Mouse (Mus musculus) lung, embryonic 16.5 days (tissue): ENCODE data around the gene Atxn1. TPM values are rescaled to one million over a fixed set of nuclear protein-coding genes. Genes with fewer than 3 reads are reported as not detected.
A peak's percentile ranks its signal among the peaks of the same experiment; 100 is the strongest.

Experiments used
- ATAC-seq: fragments of 200-750 bp; cut with Nextera tagmentation; 2 replicates; pipeline ENCODE4 v1.8.0; 2017; ENCODE audit warnings: low read depth, mild to moderate bottlenecking, moderate library complexity
- H3K27ac ChIP-seq: fragments of 300-500 bp; sonication (generic); 2 replicates; pipeline ENCODE4 v1.5.1; 2014; ENCODE audit warnings: mild to moderate bottlenecking, control low read depth, low read length
- H3K27me3 ChIP-seq: fragments of 300-500 bp; sonication (generic); 2 replicates; pipeline ENCODE4 v1.6.1; 2014; ENCODE audit warnings: low read depth, low read length, mixed read lengths; ENCODE audit not compliant: control insufficient read depth, insufficient read depth
- H3K36me3 ChIP-seq: fragments of 300-500 bp; sonication (generic); 2 replicates; pipeline ENCODE4 v1.6.1; 2014; ENCODE audit warnings: low read length; ENCODE audit not compliant: control insufficient read depth, insufficient read depth
- H3K4me1 ChIP-seq: fragments of 300-500 bp; sonication (generic); replicated peaks from 2 replicates; pipeline ENCODE4 v1.6.1; 2014; ENCODE audit warnings: low read length, mixed read lengths; ENCODE audit not compliant: control insufficient read depth, insufficient read depth
- H3K4me2 ChIP-seq: fragments of 300-500 bp; sonication (generic); 2 replicates; pipeline ENCODE4 v1.6.1; 2014; ENCODE audit warnings: low read depth, low read length, control low read depth
- H3K4me3 ChIP-seq: fragments of 300-500 bp; sonication (generic); 2 replicates; pipeline ENCODE4 v1.5.1; 2014; ENCODE audit warnings: mild to moderate bottlenecking, low read length, control low read depth
- H3K9ac ChIP-seq: fragments of 300-500 bp; sonication (generic); 2 replicates; pipeline ENCODE4 v1.6.1; 2014; ENCODE audit warnings: low read length, control low read depth
- H3K9me3 ChIP-seq: fragments of 300-500 bp; sonication (generic); 2 replicates; pipeline ENCODE4 v1.6.1; 2016; ENCODE audit warnings: low read length; ENCODE audit not compliant: control insufficient read depth
- WGBS: fragments of 180-500 bp; shearing (Covaris S2); extraction: QIAGEN DNeasy Blood & Tissue Kit; methylation state at CpG from one replicate; pipeline ENCODE4 v1.1.7; 2014; 5-methylcytosine and 5-hydroxymethylcytosine counted together
- polyA plus RNA-seq: library from polyadenylated mRNA; unstranded; fragments of >200 nt; fragmentation: Nextera tagmentation; extraction: Ambion mirVana; gene quantifications from 2 replicates; pipeline ENCODE4 v1.2.1, GENCODE M21; 2015

Atxn1 gene
- polyA plus RNA-seq, 1 experiment from 2014 or later = 8.3 TPM

GRCm38 (mm10) chr13:45956287-45956686, 8.5 kb downstream of the Atxn1 start:
- Histone ChIP-seq H3K36me3 (no peaks in the 10 kb centered on the region), H3K27ac (no peak overlapping the region), H3K4me3 (no peak overlapping the region), H3K4me2 (no peak overlapping the region), H3K27me3 (no peaks in the 10 kb centered on the region), H3K9me3 (no peaks in the 10 kb centered on the region), H3K9ac (no peak overlapping the region), H3K4me1 (peaks cover 24% of the 10 kb centered on the region)
- ATAC-seq = no peak
- 79% methylated on average over 6 of the region's 6 CpGs for whole genome bisulfite sequencing

GRCm38 (mm10) chr13:45955370-45956055, 9.3 kb downstream of the Atxn1 start:
- H3K27me3 ChIP-seq = no peaks in the 10 kb centered on the region
- H3K27ac ChIP-seq = peak overlapping the region; percentile 19; the same call in 1 of the 2 replicates
- ATAC-seq = no peak
- H3K9me3 ChIP-seq = no peaks in the 10 kb centered on the region
- H3K4me3 ChIP-seq = no peak overlapping the region
- H3K4me1 ChIP-seq = peaks cover 24% of the 10 kb centered on the region
- WGBS = 75% methylated on average over 9 of the region's 9 CpGs
- no peak overlapping the region for H3K4me2 ChIP-seq
- no peak overlapping the region for H3K9ac ChIP-seq
- H3K36me3 ChIP-seq = no peaks in the 10 kb centered on the region

DNA sequence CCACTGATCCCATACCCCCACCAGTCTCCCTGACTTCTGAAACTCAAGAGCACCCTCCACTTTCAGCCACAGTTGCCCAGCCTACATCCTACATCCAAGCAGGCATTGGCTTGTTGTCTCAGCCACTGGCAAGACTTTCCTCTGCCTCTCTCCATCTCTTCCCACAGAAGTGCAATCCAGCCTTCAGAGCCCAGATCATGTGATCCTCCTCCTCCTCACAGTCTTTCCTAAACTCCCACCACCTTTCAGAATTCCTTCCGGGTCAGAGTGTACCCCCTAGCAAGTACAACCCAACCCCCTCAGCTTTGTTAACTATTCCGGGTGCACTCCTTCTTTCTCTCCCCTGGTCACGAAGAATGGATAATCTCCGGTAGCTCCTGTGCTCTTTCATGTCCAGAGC, 11.7 kb downstream of the Atxn1 start:
- no peaks in the 10 kb centered on the region for H3K27me3 ChIP-seq
- H3K27ac ChIP-seq = no peak overlapping the region
- H3K9ac ChIP-seq = no peak overlapping the region
- no peak overlapping the region for H3K4me2 ChIP-seq
- no peak overlapping the region for H3K4me3 ChIP-seq
- no peaks in the 10 kb centered on the region for H3K36me3 ChIP-seq
- no peaks in the 10 kb centered on the region for H3K9me3 ChIP-seq
- WGBS = 76% methylated on average over 4 of the region's 4 CpGs
- H3K4me1 ChIP-seq = peaks cover 21% of the 10 kb centered on the region
- ATAC-seq = no peak

- Histone ChIP-seq H3K9me3 (no peaks in the 10 kb centered on the region), H3K36me3 (no peaks in the 10 kb centered on the region), H3K4me3 (no peak overlapping the region), H3K9ac (peak overlapping the region; percentile 37; the same call in 1 of the 2 replicates), H3K4me1 (peaks cover 19% of the 10 kb centered on the region), H3K4me2 (no peak overlapping the region; the same call in 1 of the 2 replicates), H3K27me3 (no peaks in the 10 kb centered on the region), H3K27ac (peak overlapping the region; percentile 63)
- WGBS = 41% methylated on average over 20 of the region's 20 CpGs
- no peak for ATAC-seq
Measured at GRCm38 (mm10) chr13:45951071-45951645, 13.7 kb downstream of the Atxn1 start.

DNA sequence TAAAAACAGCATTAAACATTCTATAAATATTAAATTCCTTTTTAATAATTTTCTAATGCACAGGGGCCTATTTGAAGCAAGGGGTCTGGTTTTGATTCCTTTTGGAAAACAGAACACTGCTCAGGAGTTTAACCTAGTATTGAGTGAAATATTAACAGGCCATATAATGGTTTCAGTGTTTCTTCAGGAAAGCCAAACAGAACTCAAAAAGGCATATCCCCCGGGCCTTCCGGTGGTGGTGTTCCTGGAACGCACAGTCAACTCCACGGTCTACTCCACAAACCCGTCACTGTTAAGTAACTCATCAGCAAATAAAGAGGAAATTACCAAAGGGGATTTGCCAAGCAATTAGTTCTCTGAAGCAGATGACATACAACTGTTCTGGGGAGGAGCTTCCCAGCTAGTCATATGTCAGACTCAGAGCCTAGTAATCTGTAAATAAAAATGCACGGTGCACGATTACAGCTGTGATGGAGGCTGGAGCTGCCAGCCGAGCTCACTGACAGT, 14.4 kb downstream of the Atxn1 start:
- H3K9me3 ChIP-seq = no peaks in the 10 kb centered on the region
- peak; percentile 66; the same call in 1 of the 2 replicates for ATAC-seq
- H3K27me3 ChIP-seq = no peaks in the 10 kb centered on the region
- 26% methylated on average over 8 of the region's 8 CpGs for WGBS
- H3K4me2 ChIP-seq = no peak overlapping the region
- H3K4me3 ChIP-seq = no peak overlapping the region
- no peak overlapping the region for H3K9ac ChIP-seq
- H3K36me3 ChIP-seq = no peaks in the 10 kb centered on the region
- H3K27ac ChIP-seq = peak overlapping the region; percentile 63
- peaks cover 14% of the 10 kb centered on the region; the same call in 1 of the 2 replicates for H3K4me1 ChIP-seq

- Histone ChIP-seq H3K9ac (no peak overlapping the region), H3K4me3 (no peak overlapping the region), H3K27ac (no peak overlapping the region), H3K9me3 (no peaks in the 10 kb centered on the region), H3K27me3 (no peaks in the 10 kb centered on the region), H3K4me1 (peaks cover 12% of the 10 kb centered on the region; the same call in 1 of the 2 replicates), H3K36me3 (no peaks in the 10 kb centered on the region), H3K4me2 (no peak overlapping the region)
- 85% methylated on average over 11 of the region's 11 CpGs for WGBS
- no peak for ATAC-seq
Measured at GRCm38 (mm10) chr13:45946136-45946535, 18.7 kb downstream of the Atxn1 start.

GRCm38 (mm10) chr13:45942337-45942736, 22.5 kb downstream of the Atxn1 start:
- H3K4me3 ChIP-seq = no peak overlapping the region
- no peaks in the 10 kb centered on the region for H3K27me3 ChIP-seq
- peaks cover 6% of the 10 kb centered on the region; the same call in 1 of the 2 replicates for H3K4me1 ChIP-seq
- peak; percentile 75; the same call in 1 of the 2 replicates for ATAC-seq
- H3K36me3 ChIP-seq = no peaks in the 10 kb centered on the region
- 60% methylated on average over 7 of the region's 7 CpGs for whole genome bisulfite sequencing
- no peak overlapping the region for H3K4me2 ChIP-seq
- H3K9ac ChIP-seq = no peak overlapping the region
- no peak overlapping the region for H3K27ac ChIP-seq
- no peaks in the 10 kb centered on the region for H3K9me3 ChIP-seq

DNA sequence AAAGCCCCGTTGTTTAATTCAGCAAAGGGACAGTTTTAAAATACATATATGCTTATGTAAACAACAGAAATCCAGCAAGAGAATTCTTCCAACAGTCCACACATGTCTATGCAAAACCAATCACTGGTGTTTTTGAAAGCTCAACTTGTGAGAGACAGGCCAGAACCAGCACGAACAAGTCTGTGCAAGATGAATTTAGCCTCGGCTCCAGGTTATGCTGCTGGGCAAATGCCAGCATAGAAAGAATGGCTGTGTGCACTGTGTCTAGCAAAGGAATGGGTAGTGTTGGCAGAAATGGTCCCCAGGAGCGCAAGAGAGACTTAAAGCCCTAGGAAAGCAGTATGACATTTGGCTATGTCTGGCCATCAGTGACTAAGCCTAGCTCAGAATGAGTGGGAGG, 24.1 kb downstream of the Atxn1 start:
- Histone ChIP-seq H3K36me3 (no peaks in the 10 kb centered on the region), H3K9ac (no peak overlapping the region), H3K9me3 (no peaks in the 10 kb centered on the region), H3K4me2 (no peak overlapping the region), H3K27ac (no peak overlapping the region), H3K4me1 (peaks cover 6% of the 10 kb centered on the region; the same call in 1 of the 2 replicates), H3K4me3 (no peak overlapping the region), H3K27me3 (no peaks in the 10 kb centered on the region)
- WGBS = 48% methylated on average over 4 of the region's 4 CpGs
- no peak for ATAC-seq

DNA sequence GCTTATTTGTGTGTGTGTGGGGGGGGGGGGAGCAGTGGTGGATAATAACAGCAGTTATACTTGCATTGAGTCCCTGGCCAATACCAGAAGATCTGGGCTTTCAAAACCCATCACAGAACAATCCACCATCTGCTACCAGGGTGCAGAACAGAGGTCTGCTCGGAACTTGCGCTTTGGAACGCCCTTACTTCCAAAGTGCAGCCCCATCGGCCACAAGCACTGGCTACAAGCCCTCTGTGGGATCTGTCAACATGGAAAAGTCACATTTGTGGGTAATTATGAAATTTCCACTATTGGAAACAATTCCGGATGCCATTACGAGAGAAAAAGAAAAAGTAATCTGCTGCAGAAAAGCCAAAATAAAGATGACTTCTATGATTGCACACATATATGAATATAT, 25.2 kb downstream of the Atxn1 start:
- Histone ChIP-seq H3K27ac (no peak overlapping the region), H3K9me3 (no peaks in the 10 kb centered on the region), H3K27me3 (no peaks in the 10 kb centered on the region), H3K4me1 (peaks cover 6% of the 10 kb centered on the region; the same call in 1 of the 2 replicates), H3K4me3 (no peak overlapping the region), H3K36me3 (no peaks in the 10 kb centered on the region), H3K4me2 (no peak overlapping the region), H3K9ac (no peak overlapping the region)
- ATAC-seq = no peak
- WGBS = 80% methylated on average over 6 of the region's 6 CpGs
